Mouse (Mus musculus) urinary bladder, postnatal 25 days (tissue): Measurements from ENCODE around the gene Cpeb4.
"Not testable (repeated sequence)": the region's sequence is repeated elsewhere in the genome, so short reads cannot be mapped to it uniquely, and the experiment has no call there.

ENCODE experiments used
- DNase-seq: peaks from one replicate; pipeline ENCODE4 v3.0.0; 2022; ENCODE audit warnings: low spot score

The Cpeb4 gene

DNA sequence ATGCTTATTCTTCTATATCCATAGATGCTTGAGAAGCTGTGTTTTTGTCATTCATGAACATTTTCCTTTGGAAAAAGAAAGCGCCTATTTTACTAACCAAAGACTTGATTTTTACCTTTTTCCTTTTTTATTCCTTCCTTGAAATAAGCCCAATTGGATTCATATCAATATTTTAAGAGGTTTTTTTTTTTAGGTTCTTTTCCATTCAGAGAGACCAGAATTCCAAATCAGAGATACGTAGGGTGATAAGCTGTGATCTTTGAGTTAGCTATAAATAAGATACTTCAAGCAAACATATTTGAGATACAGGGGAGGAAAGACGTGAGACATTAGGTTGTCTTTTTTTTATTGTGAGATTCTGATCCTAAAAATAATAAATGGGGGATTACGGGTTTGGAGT, at the start of gene Cpeb4:
Gene Cpeb4 (plus strand): TSS at position 301 of the 400 bp plus-strand sequence.
- no peak for DNase-seq

DNA sequence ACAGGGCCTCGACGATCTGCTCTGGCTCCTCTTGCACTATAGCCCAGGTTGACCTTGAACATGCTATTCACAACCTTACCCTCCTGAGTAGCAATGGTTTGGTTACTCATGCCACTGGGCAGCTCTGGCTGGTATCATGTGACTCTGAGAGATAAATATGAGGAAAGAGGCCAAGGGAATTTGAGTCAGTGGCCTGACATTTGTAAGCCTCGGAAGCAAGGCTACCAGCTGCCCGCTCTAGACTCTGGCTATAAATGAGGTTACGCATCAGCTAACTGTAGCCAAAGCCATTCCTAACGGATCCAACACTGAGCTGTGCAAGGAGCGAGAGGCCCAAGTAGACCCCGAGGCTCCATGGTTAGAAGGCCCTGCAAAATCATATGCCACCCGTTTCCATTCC, 49.5 kb upstream of the Cpeb4 start:
- no peak for DNase-seq

DNA sequence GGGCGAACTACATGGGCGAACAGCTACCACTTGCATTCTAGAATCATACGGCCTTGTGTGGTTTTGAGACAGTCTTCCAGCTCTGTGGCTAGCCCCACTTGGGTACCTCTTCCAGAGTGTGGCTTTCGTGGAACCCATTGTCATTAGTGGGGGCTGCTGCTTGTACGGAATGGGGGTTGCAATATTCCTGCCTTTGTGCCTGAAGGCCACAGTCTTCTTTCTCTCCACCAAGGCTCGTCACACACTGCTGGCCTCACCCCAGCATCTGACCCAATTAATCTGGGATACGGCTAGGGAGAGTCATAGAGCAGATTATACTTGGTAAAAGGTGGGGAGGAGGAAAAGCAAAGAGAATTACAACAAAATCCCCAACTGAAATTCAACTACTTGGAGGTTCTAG, 48.5 kb upstream of the Cpeb4 start:
- DNase-seq: no peak

DNA sequence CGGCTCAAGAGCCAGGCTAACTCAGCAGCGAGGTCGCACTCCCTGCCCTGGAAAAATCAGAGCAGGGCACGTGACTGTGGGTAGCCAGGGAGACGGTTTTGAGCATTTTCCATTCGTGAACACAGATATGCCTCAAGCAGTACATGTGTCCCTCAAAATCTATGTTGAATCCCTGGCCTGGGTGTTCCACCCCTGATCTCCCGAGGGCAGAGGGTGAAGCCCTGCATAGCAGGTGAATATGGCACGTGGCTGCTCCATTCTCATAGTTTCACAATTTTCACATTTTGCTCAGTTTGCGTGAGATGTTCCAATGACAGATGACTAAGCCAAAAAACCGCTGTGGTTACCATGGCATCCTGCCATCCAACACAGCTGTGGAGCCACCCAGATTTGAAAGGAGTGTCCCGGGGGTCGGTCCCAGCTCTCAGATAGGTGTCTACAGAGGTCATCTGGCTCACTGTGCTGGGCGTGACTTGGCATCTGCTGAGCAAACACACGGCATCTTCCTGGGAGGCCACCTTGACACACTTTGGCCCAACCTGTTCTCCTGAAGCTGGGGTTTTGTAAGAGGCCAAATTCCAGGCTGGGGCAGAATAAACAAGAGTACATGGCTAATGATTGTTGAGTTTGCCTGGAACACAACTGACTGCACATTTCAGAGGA, 47.4 kb upstream of the Cpeb4 start:
- peak; percentile 59 for DNase-seq

DNA sequence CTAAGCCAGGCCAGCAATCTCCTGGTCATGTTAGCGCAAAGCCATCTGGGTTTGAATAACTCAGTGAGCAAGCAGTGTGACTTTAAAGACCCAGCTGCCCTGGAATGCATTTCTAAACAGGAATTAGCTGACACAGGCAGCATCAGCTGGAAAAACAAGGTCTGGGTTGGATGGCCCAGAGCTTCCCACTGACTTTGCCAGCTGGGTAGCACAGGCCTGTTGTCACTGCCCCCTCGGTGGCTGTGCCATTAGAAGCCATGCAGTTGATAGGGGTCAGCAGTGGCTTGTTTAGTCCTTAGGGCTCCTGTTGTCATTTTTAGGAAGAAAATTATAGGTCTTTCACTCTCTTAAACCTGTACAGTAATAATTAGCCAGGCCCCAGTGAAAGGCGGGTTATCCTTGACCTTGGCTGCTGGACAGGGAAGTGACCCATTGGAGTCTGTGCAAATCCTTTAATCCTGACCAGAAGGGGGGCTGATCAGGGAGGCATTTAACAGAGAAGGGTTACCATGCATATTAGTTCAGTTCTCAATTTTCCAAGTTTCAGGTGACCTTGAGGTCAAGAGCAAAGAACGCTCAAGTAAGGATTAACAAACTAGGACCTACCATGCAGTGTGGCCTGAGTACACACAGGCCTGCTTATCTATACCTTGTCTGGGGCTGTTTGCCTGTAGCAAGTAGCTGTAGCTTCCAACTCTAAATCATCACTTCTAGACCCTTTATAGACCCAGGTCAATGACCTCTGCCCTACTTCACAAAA, 43.8 kb upstream of the Cpeb4 start:
- no peak for DNase-seq

DNA sequence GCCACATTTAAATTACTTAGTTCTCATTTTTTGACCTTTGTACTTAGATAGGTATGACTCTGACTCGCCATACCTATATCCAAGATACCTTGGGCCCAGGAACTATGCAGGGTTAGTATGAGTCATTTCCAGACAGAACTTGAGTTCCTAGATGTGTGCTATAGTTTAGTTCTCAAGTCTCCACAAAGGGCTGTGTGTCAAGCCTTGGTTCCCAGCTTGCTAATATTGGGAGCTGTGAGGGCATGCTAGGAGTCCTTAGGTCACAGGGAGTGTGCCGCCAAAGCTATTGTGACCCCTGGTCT, 43.3 kb upstream of the Cpeb4 start:
- DNase-seq: no peak

DNA sequence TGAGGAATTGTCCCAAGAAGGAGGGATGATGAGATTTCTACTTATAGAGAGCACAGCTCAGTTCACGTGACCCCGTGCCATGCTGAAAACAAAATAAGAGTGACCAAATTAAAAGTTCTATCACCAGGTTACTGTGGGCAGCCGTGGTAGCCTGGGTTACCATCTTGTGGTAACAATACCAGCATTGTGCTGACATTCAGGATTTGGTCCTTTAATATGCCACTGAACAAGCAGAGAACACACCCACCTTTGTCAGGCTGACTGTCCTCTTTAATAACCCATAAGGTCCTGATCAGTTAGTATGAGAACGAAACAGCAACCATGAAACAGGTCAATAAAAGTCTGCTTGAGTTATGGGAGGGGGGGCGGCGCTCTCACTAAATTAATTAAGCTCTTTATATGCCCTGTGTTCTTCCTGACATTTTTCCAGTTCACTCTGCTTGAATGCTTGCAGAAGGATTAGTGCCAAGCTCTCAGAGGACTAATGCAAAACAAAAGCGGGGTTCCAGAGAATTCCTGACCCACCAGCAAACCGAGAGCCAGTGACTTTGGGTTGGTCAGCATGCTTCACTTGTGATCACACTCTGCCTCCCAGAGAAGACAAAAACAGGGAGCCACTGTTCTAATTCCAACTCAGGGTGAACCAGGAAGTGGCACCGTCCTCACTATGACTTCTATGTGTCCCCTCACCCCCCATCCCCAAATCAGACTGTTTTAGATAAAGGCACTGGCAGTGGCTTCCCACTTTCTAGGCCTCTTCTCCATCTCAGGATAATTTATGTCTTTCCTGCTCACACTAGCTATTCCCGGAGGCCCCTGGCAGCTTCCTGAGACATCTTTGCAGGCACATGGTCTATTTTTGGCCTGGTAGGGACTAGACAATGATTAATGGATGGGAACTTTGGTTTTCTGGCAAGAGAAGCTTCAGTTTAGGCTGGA, 41.5 kb upstream of the Cpeb4 start:
- DNase-seq: no peak

DNA sequence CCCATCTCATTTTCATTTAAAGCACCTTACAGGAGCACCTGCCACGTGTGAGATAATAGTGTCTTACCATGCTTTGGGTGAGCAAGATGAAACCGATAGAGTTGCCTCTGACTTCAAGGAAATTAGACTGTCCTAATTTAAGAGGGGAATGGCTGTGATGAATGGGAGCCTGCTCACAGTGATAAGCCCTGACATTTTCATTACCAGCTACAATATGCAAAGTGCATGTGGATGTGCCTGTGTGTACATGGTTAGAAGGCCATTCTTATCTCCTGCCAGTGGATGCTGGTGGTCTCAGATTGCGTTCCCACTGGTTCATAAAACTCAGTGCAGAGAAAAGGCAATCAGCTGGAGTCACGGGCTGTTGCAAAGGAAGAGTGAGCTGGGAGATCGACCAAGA, 40.6 kb upstream of the Cpeb4 start:
- no peak for DNase-seq

DNA sequence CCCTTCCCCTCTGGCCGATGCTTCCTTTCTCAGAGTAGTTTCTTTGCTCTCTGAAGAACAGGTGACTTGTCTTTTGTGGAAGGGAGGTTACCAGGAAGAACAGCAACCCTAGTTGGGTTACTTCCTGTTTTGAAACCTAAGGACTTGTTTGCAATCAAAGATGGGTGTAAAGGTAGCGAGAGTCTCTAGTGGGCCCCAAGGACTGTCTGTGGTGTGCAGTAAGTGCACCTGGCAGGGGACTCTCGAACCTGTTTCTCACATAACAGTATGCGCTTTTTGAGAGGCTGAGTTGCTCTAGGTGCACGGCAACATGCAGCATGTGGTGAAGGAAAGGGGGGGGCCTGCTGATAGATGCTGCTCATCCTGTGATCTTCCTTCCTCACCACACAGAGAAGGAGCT, 40.0 kb upstream of the Cpeb4 start:
- DNase-seq: no peak

DNA sequence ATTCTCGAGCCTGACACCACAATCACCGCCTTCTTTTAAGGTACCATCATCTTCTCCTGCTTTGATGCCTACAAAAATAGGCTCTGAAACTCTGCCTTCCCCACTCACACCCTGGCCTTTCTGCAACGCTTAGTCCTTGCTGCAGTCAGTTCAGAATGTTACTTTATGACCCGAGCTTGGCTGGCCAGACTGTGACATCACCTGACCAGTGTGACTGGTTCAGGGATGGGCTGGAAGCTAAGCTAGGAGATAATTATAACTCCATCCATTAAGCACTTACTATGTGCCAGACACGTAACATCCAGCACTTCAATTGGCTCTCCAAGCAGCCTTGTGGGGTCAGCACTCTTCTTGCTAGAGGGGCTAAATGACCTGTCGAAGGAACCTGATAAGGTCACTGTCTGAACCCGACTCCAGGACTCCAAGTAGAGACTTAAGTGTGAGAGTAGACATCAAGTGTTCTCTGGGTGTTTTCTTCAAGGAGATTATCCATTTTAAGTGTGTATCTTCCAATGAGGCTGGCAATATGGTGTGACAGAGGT, 39.5 kb upstream of the Cpeb4 start:
- DNase-seq: no peak

DNA sequence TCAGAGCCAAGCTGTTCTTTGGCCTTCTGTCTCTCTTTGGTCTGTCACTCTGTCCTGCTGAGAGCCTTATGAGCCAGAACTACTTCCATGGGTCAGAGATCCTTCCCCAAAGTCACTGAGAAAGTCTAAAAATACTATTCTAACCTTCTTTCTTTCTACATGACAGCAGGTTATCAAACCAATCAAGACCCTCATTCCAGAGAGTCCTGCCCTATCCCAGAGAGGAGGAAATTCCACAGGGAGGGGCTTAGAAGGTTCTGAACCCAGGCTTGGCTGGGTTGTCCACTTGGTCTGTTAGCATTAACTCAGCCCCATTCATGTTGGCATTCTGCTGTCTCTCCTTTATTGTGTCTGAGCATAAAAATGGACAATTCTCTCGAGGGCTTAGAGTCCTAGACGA, 38.5 kb upstream of the Cpeb4 start:
- no peak for DNase-seq

DNA sequence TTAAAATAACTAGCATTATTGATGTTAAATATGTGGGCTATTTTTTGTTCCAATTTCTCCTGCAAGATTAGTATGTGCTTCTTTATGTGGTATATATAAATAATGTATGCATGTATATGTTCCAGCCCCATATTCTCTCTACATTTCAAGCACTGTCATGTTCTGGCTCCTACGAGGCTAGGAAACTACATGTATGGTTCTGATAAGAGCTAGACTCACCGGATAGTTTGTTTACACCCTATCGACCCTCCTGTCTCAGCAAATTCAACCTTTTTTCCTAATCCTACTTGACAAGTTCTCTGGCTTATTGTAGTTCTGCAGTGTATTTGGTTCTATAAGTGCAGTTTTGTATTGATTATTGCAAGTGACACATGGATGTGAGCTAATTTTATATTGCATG, 36.7 kb upstream of the Cpeb4 start:
- DNase-seq: no peak

DNA sequence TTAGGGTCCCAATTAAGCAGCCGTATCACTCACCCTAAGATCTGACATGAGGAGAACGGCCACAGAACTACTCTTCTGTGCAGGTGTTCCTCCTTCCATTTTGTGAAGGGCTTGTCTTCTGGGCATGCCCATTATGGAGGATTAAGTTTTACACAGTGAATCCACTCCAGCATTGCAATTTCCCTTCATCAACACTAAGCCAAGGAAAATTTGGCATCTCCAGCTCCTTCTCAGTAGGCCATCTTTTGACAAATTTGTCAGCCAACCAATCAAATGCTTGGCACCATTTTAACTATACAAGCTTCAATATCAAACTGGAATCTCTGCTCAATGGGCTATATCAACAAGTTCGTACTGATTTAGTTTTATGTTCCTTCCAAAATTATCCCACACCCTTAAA, 34.8 kb upstream of the Cpeb4 start:
- DNase-seq: no peak

DNA sequence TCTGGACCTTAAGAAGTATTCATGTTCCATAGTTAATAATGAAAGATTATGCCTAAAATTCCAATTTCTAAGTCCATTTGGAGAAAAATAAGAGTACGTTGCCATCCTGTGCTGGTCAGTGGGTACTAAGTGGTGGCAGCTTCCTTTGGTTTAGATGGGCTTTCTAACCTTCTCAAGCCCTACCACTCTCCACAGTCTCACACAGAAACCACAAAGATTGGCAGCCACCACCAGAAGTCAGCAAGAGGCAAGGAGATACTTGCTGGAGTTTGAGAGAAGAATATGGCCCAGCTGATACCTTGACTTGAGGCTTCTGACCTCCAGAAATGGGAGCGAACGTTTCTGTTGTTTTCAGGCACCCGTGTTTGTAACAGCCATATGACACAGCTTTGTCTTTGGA, 34.3 kb upstream of the Cpeb4 start:
- no peak for DNase-seq

DNA sequence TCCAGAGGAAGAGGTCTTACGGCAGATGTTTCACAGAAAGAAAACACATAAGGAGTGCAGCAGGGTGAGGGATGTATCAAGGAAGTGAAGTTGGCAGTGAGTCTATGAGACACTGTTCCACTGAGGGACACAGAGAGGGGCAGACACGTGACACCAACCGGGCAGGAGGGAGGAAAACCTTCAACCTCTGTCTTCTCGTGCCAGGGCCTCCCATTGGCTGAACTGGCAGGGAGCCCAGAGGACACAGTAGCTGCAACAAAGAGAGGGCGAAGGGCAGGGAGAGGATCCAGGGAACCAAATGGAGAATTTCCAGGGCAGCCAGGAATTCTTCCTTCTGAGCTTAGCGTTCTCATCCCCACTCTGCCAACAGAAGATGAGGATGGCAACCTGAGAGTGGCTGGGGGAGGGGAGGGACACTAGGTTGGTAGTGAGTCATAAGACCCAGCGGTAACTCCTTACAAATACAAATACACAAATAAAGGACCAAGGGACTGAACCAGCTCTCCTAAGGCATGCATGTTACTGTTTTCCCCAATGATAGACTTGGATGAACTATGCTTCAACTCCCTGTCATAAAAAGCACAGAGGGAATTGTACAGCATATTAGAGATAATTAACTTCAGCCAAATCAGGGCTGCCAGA, 33.4 kb upstream of the Cpeb4 start:
- DNase-seq: no peak

DNA sequence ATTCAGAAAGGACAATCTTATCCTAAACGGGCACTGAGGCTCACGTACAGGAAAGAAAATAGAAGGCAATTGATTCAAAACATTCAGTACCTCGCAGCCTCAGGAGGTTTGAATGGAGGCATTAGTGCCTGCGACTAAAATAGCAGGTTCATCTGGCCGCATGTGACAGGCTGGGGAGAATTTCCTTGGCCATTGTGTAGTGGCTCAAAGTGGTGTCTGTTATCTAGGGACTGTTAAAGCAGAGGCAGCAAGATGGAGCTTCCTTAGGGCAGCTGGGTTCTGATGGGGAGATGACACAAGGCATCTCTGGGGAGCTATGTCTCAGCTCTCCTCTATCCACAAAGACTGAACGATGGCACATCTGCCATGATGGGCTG, 32.9 kb upstream of the Cpeb4 start:
- DNase-seq: no peak

DNA sequence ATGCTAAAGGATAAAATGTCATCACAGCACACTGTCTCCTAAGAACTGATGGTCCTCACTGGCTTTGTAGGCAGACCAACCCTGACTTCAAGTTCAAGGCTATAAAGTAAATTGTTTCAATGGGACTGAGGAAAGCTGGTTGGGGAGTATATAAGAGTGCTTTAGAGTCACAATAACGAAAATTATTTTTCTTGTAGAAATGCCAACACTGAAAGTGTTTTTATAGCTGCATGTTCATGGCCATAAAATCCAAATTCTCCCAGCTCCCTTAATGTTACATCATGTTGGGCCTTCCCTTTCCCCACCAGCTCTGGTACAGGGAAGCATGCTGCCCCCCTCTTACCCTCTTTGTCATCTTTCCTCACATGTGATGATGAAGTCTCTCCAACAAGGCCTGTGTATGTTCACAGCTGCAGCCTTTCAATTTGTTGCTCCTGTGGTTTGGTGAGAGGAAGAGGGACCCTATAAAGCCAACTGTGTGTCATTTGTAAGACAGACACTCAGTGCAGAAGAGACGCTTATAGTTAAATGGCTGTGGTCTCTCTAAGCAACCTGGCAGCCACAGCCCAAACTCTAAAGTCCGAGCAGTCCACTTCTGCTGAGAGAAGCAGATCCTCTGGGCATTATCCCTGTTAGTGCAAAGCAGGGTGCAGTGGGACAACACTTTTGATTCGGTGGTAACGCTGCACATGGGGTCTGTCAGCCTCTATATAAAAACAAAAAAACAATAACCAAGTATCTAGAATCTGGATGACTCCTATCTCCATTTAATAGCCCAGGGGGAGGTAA, 29.6 kb upstream of the Cpeb4 start:
- DNase-seq: no peak

DNA sequence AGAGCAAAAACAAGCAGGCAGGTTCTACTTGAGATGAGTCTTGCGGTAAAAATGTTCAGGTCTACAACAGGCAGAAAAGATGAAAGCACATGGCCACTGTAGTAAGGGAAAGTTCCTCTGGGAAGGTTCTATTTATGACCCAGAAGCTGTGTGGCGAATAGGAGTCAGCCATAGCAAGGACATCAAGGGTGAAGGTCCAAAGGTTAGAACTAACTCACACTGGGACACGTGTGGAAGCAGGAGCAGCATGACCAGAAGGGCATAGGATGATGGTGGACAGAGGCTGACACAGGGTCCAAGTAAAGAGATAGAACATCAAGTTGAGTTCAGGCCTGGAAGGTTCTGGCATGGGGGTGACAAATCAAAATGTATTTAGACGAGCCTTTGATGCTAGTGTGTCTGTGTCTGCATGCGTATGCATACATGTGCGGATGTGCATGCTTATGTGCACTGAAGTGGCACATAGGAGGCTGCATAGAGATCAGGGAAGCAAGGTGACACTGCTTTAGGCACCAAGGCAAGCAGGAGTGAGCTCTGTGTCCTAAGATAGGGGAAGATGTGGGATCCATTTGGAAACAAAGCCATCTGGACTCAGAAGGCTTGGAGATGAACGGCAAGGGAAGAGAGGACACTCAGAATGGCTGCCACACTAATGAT, 28.7 kb upstream of the Cpeb4 start:
- no peak for DNase-seq

DNA sequence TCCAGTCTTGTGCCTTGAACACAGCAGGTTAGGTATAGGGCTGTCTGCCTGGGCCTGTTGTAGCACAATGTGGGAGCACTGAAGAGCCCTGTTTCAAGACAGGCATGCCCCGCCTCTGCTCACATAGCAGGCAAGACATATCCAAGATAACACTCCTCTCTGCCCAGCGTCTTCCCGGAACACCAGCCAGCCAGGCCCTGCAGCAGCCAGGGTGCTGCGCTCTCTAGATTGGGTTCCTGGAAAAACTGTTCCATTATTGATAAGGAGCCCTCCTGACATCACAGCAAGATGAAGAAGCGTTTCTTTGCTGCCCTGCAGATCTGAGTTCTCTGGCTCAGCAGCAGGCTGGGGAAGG, 28.2 kb upstream of the Cpeb4 start:
- DNase-seq: no peak

DNA sequence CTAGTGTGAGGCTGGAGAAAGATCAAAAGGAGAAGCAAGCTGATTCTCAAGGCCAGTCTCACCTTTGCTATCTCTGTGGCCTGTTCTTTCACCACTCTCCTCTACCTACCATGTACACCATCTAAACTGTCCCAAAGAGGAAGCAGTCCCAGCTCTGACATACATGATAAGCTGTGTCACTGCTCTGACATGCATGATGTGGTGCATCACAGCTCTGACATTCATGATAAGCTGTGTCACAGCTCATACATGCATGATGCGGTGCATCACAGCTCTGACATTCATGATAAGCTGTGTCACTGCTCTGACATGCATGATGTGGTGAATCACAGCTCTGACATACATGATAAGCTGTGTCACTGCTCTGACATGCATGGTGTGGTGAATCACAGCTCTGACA, 26.9 kb upstream of the Cpeb4 start:
- DNase-seq: not testable (repeated sequence)
